Mouse (Mus musculus): Measurements from ENCODE around the gene Ppbp.

Ppbp gene

GRCm38 (mm10) chr5:90768218-90768617, at the start of gene Ppbp:
Gene Ppbp (plus strand): TSS chr5:90768518.
- DNase-seq (ENCODE audit: low read depth) = no peak

GRCm38 (mm10) chr5:90722656-90723055, 45.7 kb upstream of the Ppbp start:
- DNase-seq (ENCODE audit: low read depth) = no peak

- DNase-seq (ENCODE audit: low read depth) = no peak
Measured at GRCm38 (mm10) chr5:90728254-90728653, 40.1 kb upstream of the Ppbp start.

DNA sequence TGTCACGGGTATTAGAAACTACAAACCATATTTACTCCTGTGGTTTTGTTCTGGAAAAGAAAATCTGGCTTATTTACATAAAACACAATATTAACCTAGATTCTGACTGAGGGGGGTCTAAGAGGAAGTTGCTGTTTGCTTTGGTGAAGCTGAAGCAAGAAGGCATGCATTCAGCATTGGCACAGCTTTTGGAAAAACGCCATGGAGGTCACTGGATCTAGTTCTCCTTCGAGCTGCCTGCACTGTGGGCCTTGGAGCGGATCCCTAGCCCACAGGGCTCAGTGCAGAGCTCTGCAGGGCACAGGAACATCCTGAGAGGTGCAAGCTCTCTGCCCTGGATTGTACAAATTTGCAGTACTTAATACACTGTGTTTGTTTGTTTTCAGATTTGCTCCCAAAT, 36.8 kb upstream of the Ppbp start:
- no peak for DNase-seq (ENCODE audit: low read depth)

- DNase-seq (ENCODE audit: low read depth) = peak; percentile 99
Measured at GRCm38 (mm10) chr5:90742029-90742428, 26.3 kb upstream of the Ppbp start.

DNA sequence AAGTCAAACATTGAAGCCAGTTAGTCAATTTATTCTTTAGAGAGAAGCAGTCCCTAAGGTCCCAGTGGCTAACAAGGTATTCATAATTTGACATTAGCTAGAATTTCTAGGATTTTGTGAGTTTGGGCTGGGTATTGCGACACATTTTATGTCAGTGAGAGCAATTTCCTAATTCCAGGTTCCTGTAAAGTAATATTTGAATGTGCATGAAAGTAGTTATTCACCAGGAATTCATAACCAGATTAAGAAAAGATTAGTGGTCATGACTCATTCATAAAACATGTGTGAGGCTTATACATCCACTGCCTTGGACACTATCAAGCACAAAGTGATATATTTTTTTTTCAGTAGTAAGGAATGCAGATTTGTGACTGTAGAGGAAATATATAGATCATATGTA, 14.4 kb upstream of the Ppbp start:
- peak; percentile 77 for DNase-seq (ENCODE audit: low read depth)

DNA sequence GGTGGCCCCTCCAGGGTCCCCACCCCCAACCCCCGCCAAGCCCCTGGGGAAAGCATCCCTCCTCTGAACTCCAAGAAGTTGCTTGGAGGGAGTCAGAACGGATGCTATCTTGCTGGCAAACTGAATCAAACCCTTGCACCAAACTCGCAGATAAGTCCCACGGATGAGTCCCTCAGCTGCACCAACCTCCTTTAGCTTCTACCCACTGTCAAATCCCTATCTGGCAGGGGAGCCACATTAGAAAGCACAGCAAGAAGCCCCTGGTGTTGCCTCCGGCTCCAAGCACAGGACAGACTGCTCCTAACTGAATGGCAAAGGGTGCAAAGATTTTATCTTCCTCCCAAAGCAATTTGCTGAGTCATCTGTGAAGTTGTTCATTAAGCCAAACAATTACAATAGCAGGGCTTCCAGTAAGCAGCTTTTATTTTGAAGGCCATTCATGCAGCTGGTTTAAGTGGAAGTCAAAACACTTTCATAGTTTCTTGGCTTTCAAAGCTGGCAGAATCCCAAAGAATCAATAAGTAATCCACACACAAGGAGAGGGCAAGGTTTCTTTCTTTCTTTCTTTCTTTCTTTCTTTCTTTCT, 10.2 kb upstream of the Ppbp start:
- peak; percentile 67 for DNase-seq (ENCODE audit: low read depth)

DNA sequence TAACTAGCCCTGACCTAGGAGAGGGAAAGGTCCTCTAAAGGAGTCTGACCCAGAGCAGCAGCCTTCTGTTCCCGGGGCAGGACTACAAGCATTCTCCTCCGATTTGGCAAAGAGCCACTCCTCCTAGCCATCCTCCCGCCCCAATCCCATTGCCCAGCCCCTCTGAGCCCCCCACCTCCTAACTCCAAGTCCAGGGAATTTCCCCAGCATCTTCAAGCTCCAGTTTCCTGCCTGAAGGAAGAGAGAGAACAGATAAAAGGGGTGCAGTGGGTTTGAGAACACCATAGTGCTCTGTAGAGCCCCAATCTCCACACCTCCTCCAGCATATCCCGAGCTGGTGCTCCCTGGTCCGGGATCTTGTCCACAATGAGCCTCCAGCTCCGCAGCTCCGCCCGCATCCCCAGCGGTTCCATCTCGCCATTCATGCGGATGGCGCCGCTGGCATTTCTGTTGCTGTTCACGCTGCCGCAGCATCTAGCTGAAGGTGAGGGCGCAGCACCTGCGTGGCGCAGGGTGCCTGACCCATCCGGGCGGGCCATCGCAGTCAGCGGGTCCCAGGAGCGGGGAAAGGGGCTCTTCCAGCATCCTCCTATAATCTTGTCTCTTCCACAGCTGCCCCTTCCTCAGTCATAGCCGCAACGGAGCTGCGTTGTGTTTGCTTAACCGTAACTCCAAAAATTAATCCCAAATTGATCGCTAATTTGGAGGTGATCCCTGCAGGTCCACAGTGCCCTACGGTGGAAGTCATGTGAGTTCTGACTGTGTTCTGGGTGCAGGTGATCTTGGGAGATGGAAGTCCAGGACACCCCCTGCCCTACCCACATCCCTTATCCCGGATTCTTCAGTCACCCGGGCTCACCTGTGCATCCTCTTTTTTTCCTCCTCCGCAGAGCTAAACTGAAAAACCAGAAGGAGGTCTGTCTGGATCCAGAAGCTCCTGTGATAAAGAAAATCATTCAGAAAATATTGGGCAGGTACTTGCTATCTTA, 8.9 kb upstream of the Ppbp start, which contains the start of gene Cxcl5:
TSS of gene Cxcl5 (plus strand) at position 284 of the 989 bp plus-strand sequence.
- no peak for DNase-seq (ENCODE audit: low read depth)

GRCm38 (mm10) chr5:90760303-90760702, 8.0 kb upstream of the Ppbp start:
- DNase-seq (ENCODE audit: low read depth) = no peak

DNA sequence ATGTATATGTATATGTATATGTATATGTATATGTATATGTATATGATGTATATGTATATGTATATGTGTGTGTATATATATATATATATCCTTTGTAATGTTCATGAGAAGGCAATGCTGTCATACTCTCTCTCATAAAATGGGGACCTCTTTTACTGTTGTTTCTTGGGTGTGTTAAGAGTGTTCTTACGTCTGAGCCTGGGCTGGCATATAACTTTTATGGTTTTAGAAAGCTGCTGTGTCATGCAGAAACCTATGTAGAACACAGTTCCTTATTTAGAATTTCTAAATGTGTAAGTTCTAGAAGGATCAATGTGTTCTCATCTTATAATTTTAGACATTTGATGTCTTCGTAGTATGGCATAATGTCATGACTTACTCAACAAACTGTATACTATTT, 7.5 kb upstream of the Ppbp start:
- no peak for DNase-seq (ENCODE audit: low read depth)

DNA sequence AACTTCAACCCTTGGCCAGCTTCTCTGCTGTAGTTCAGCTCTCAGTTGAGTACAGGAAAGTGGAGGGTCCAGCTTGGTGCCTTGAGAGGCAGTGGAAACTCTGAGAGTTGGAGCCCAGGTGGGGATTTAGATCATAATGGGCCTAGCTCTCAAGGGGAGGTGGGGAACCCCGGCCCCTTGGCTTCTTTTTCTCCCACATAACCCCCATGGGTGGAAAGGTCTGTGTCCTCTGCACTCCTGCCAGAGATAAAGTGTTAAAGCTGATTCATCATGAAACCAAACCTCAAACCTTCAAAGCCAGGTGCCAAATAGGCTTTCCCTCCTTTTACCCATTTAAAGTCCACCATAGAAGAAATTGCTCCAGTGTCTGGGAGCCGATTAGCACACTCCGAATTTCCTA, 6.5 kb upstream of the Ppbp start:
- no peak for DNase-seq (ENCODE audit: low read depth)

- DNase-seq (ENCODE audit: low read depth) = no peak
Measured at GRCm38 (mm10) chr5:90763912-90764665, 4.2 kb upstream of the Ppbp start.

DNA sequence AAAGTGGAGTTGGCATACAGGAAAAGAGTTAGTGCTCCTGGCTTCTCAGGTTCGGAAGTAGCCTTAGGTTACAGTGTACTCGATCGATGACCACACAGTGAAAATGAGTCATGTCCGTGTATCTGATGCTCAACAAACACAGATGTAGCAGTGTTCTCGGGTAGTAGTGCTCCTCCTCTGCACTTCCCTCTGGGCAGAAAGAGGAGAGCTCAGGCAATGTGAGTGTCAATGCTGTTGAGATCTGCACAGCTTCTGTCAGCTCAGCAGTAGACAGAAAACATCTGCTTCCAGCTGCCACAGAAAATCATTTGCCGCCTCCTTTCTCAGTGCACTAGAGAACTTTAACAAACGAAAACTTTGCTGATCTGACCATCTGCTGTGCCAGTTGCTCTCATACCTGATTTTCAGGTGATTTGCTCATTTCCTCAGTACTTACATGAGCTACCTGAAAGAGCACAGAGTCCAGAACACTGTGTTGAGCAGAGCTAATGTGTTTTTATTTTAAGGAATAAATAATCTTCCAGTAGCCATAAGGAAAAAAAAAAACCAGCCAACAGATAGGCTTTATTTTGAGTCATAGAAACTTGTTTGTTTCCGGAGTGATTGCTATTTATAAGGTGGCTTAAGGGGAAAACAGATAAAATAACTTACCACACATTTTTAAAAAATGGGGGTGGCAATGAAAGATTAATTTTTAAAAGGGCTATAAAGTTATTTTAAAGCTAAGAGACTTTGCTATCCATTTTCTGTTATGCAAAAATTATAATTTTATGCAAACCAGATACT, 2.3 kb upstream of the Ppbp start:
- DNase-seq (ENCODE audit: low read depth) = peak; percentile 83

DNA sequence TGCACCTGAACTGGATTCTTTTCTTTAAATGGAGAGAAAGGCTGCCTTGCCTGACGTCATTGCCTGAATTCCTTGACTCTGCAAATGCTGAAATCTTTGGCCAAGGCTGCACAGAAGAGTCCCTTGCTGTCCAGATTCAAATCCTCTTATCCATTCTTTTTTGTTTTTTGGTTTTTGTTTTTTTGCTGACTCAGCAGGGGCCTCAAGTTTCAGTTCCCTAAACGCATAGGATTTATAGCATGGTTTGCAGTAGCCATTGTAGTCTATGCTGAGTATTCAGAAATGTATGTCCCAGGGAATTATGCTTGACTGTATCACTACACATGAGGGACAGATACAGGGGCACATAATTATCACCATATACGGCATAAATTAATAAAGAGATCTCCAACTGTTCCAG, 3.1 kb downstream of the Ppbp start:
- DNase-seq (ENCODE audit: low read depth) = peak; percentile 51

DNA sequence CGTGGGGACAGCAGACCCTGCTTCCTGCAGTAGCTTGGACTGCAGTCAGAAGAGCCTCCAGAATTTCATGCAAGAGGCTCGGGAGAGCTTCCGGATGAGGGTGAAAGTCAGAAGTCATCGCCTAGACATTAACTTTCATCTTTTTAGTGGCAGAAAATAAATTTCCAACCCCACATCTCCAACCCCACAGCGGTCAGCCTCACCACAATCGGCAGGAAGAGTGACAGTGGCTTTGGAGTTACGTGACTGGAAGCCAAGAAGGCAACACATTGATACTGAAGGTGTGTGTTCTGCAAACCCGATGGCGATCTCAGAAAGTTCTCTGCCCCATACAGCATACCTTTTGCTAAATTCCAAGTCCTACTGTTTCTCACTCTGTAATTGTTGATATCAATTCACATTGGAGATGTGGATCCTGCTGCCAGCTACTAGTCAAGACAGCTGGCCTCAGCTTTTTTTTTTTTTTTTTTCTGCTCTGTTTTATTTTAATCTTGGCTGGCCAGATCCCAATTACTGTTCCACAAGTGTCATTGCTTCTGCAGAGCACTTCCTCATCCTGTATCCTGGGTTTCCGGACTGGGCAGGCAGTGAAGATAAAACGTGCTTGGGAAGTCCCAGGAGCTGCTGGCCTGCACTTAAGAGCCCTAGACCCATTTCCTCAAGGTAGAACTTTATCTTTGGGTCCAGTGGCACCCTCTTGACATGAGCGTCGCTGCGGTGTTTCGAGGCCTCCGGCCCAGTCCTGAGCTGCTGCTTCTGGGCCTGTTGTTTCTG, 3.7 kb downstream of the Ppbp start, which contains the start of gene Pf4:
TSS of gene Pf4 (plus strand) at position 556 of the 774 bp plus-strand sequence.
- peak; percentile 94 for DNase-seq (ENCODE audit: low read depth)

DNA sequence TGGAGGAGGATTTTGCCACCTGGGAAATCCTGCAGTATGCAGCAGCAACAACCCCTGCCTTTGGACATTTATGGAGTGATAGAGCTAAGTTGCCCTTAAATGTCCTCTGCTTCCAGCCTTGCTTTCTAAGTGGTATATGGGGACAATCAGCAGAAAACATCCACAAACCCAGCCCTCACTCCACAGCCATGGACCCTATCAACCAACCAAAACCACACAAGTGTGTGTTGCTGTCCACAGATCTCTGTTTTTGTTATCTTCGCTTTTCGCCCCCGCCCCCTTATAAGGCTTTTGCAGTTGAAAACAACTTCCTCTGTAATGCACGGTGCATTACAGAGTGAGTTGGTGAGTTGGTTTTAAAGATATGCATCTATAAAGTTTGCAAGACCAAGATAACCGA, 7.2 kb downstream of the Ppbp start:
- DNase-seq (ENCODE audit: low read depth) = peak; percentile 92

GRCm38 (mm10) chr5:90777621-90778020, 9.3 kb downstream of the Ppbp start:
- no peak for DNase-seq (ENCODE audit: low read depth)

DNA sequence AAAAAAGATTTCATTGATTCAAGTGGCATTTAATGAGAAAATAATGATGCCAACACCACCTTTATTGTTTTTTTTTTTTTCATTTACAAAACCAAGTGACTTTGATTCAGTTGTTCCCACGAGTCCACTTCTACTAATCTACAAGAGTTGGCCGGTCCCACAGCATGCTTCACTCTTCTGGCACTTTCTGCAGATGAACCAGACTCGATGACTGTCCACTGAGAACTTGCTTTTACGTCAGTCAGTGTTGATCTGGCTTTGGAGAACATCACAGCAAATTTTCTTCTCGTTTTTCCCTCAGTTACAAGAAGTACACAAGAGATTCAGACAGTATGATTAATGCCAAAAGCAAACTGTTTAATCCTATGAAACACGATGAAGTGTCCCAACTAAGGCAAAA, 10.5 kb downstream of the Ppbp start:
- DNase-seq (ENCODE audit: low read depth) = no peak

GRCm38 (mm10) chr5:90783697-90784096, 15.4 kb downstream of the Ppbp start:
- no peak for DNase-seq (ENCODE audit: low read depth)

- DNase-seq (ENCODE audit: low read depth) = peak; percentile 82
Measured at GRCm38 (mm10) chr5:90785659-90786588, 17.6 kb downstream of the Ppbp start, which contains the start of gene Cxcl3. Gene Cxcl3 (plus strand): TSS chr5:90786103.
